Mouse (Mus musculus): ENCODE results near the gene Paox. TPM values are rescaled to one million over a fixed set of nuclear protein-coding genes. Genes with fewer than 3 reads are reported as not detected.

Gene Paox
- polyA plus RNA-seq (2014; fragmentation: Nextera tagmentation; extraction: Ambion mirVana): 12.4 and 13.0 TPM in 2 replicates

DNA sequence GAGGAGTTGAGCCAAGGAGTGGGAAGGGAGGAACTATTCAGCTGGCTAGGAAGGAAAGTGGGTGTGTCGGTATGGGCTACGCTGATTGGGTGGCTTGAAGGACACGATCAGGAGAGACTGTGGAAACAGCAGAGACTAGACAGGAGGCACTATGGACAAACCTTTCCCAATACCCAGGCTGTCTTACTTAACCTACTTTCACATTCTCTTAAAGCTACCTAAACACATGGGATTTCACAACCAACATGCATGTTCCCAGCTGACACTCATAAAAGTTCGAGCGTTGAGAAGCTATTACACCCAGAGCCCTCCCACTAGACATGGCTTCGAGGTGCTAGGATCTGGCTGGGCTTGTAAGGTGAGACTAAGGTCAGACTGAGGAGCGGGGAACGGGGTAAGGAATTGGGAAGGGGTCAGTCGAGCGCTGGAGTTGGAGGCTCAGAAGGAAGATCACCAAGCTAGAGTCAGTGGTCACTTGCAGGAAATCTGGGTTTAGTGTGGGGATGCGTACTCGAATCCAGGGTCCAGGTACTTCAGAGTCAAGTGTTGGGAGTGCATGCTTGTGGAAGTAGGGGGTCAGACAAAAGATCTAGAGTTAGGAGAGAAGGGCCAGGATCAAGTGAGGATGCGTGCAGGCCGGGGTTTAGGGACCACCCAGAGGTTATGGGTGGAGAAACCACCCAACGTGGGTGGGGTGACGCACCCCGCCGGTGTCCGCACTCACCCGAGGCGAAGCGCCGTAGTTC lies at the start of gene Paox:
TSS of gene Paox (plus strand) at position 217 of the 746 bp plus-strand sequence.
- Histone ChIP-seq H3K27ac (ENCODE audit: low read depth, low read length) (0 out of 2 replicates have a peak within 1 kb of the TSS, but pooled peaks have one; percentile 3), H3K9ac (ENCODE audit: low read length) (peak within 1 kb of the TSS; percentile 80), H3K4me2 (ENCODE audit: low read depth, low read length, severe bottlenecking) (peak within 1 kb of the TSS; percentile 68), H3K4me1 (replicated peaks; ENCODE audit: control insufficient read depth, insufficient read depth, low read length) (no peaks in the 10 kb centered on the region), H3K27me3 (ENCODE audit: control insufficient read depth, insufficient read depth, low read length) (no peaks in the 10 kb centered on the region), H3K36me3 (ENCODE audit: control insufficient read depth, insufficient read depth, low read length) (peaks cover 3% of the 10 kb centered on the region; the same call in 1 of the 2 replicates), H3K9me3 (ENCODE audit: control insufficient read depth, low read length) (no peaks in the 10 kb centered on the region), H3K4me3 (ENCODE audit: low read depth, low read length) (peak within 1 kb of the TSS; percentile 56)
- ATAC-seq (replicated peaks; ENCODE audit: low FRiP score) (peak; percentile 72), DNase-seq (ENCODE audit: low spot score) (no peak)
- 3% methylated on average over 23 of the region's 23 CpGs for whole genome bisulfite sequencing

GRCm38 (mm10) chr7:140067397-140067796 lies 48.2 kb upstream of the Paox start:
- H3K27me3 ChIP-seq (ENCODE audit: control insufficient read depth, insufficient read depth, low read length): peaks cover 37% of the 10 kb centered on the region
- no peak overlapping the region for H3K9ac ChIP-seq (ENCODE audit: low read length)
- H3K36me3 ChIP-seq (ENCODE audit: control insufficient read depth, insufficient read depth, low read length): no peaks in the 10 kb centered on the region
- ATAC-seq (replicated peaks; ENCODE audit: low FRiP score) (no peak), DNase-seq (ENCODE audit: low spot score) (no peak)
- 75% methylated on average over 6 of the region's 6 CpGs for WGBS
- no peaks in the 10 kb centered on the region; the same call in 1 of the 2 replicates for H3K4me1 ChIP-seq (replicated peaks; ENCODE audit: control insufficient read depth, insufficient read depth, low read length)
- no peaks in the 10 kb centered on the region for H3K9me3 ChIP-seq (ENCODE audit: control insufficient read depth, low read length)
- no peak overlapping the region for H3K4me3 ChIP-seq (ENCODE audit: low read depth, low read length)
- H3K27ac ChIP-seq (ENCODE audit: low read depth, low read length): no peak overlapping the region
- H3K4me2 ChIP-seq (ENCODE audit: low read depth, low read length, severe bottlenecking): no peak overlapping the region

- no peak overlapping the region for H3K4me3 ChIP-seq (ENCODE audit: low read depth, low read length)
- H3K4me2 ChIP-seq (ENCODE audit: low read depth, low read length, severe bottlenecking): peak overlapping the region; percentile 36; the same call in 1 of the 2 replicates
- no peaks in the 10 kb centered on the region for H3K36me3 ChIP-seq (ENCODE audit: control insufficient read depth, insufficient read depth, low read length)
- H3K27ac ChIP-seq (ENCODE audit: low read depth, low read length): no peak overlapping the region
- ATAC-seq (replicated peaks; ENCODE audit: low FRiP score) (no peak), DNase-seq (ENCODE audit: low spot score) (no peak)
- H3K27me3 ChIP-seq (ENCODE audit: control insufficient read depth, insufficient read depth, low read length): peaks cover 22% of the 10 kb centered on the region
- peak overlapping the region; percentile 33 for H3K9ac ChIP-seq (ENCODE audit: low read length)
- WGBS: 32% methylated on average over 38 of the region's 39 CpGs
- H3K9me3 ChIP-seq (ENCODE audit: control insufficient read depth, low read length): no peaks in the 10 kb centered on the region
- no peaks in the 10 kb centered on the region for H3K4me1 ChIP-seq (replicated peaks; ENCODE audit: control insufficient read depth, insufficient read depth, low read length)
These were observed 45.4 kb upstream of the Paox start for GRCm38 (mm10) chr7:140070042-140070711.

GRCm38 (mm10) chr7:140077698-140078097 lies 37.9 kb upstream of the Paox start:
- no peak overlapping the region for H3K27ac ChIP-seq (ENCODE audit: low read depth, low read length)
- H3K4me2 ChIP-seq (ENCODE audit: low read depth, low read length, severe bottlenecking): no peak overlapping the region
- no peak overlapping the region for H3K4me3 ChIP-seq (ENCODE audit: low read depth, low read length)
- no peaks in the 10 kb centered on the region for H3K9me3 ChIP-seq (ENCODE audit: control insufficient read depth, low read length)
- WGBS: 81% methylated on average over 6 of the region's 6 CpGs
- peaks cover 18% of the 10 kb centered on the region for H3K27me3 ChIP-seq (ENCODE audit: control insufficient read depth, insufficient read depth, low read length)
- ATAC-seq (replicated peaks; ENCODE audit: low FRiP score) (no peak), DNase-seq (ENCODE audit: low spot score) (no peak)
- H3K4me1 ChIP-seq (replicated peaks; ENCODE audit: control insufficient read depth, insufficient read depth, low read length): peaks cover 22% of the 10 kb centered on the region
- H3K36me3 ChIP-seq (ENCODE audit: control insufficient read depth, insufficient read depth, low read length): no peaks in the 10 kb centered on the region
- no peak overlapping the region for H3K9ac ChIP-seq (ENCODE audit: low read length)

- WGBS: 5% methylated on average over 5 of the region's 5 CpGs
These were observed 36.9 kb upstream of the Paox start for GRCm38 (mm10) chr7:140078711-140079110.

DNA sequence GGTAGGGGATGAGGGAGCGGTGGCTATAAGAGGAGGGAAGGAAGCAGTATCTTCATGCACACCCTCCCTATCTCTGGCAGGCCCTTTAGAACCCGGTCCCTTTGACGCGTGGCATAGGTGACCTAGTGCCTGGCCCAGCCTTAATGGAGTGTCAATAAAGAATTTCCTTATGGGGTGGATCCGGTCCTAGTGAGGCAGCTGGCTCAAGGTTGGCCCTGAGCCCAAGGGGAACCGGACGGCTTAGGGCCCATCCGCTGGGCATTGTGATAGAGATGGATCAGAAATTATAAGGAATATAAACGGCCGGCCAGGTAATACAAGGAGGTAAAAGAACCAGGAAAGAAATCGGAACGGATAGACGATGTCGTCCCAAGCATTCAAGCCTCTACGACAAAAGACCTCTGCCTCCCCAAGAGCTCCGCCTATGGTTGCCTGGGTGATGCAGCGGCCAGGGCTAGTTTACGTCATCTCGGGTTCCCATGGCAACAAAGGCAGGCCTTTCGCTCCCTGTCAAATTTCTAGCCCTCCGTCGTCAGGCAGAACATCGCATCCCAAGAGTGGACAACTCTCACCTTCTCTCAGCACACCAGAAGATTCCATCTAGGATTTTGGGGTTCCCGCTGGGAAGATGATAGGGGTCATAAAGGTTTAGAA lies 35.0 kb upstream of the Paox start:
- no peaks in the 10 kb centered on the region for H3K9me3 ChIP-seq (ENCODE audit: control insufficient read depth, low read length)
- peak overlapping the region; percentile 50 for H3K9ac ChIP-seq (ENCODE audit: low read length)
- H3K27ac ChIP-seq (ENCODE audit: low read depth, low read length): no peak overlapping the region
- DNase-seq (ENCODE audit: low spot score): peak; percentile 91
- ATAC-seq (replicated peaks; ENCODE audit: low FRiP score): peak; percentile 85
- peaks cover 18% of the 10 kb centered on the region for H3K27me3 ChIP-seq (ENCODE audit: control insufficient read depth, insufficient read depth, low read length)
- H3K36me3 ChIP-seq (ENCODE audit: control insufficient read depth, insufficient read depth, low read length): no peaks in the 10 kb centered on the region
- peak overlapping the region; percentile 32 for H3K4me3 ChIP-seq (ENCODE audit: low read depth, low read length)
- H3K4me1 ChIP-seq (replicated peaks; ENCODE audit: control insufficient read depth, insufficient read depth, low read length): peaks cover 22% of the 10 kb centered on the region
- peak overlapping the region; percentile 71 for H3K4me2 ChIP-seq (ENCODE audit: low read depth, low read length, severe bottlenecking)
- WGBS: 5% methylated on average over 24 of the region's 24 CpGs

More at GRCm38 (mm10) chr7:140078711-140079110, 36.9 kb upstream of the Paox start:
- Histone ChIP-seq H3K27me3 (ENCODE audit: control insufficient read depth, insufficient read depth, low read length) (peaks cover 18% of the 10 kb centered on the region), H3K9ac (ENCODE audit: low read length) (no peak overlapping the region), H3K4me1 (replicated peaks; ENCODE audit: control insufficient read depth, insufficient read depth, low read length) (peaks cover 22% of the 10 kb centered on the region), H3K9me3 (ENCODE audit: control insufficient read depth, low read length) (no peaks in the 10 kb centered on the region), H3K4me2 (ENCODE audit: low read depth, low read length, severe bottlenecking) (no peak overlapping the region), H3K36me3 (ENCODE audit: control insufficient read depth, insufficient read depth, low read length) (no peaks in the 10 kb centered on the region), H3K4me3 (ENCODE audit: low read depth, low read length) (no peak overlapping the region), H3K27ac (ENCODE audit: low read depth, low read length) (no peak overlapping the region)
- ATAC-seq (replicated peaks; ENCODE audit: low FRiP score) (no peak), DNase-seq (ENCODE audit: low spot score) (peak; percentile 87)

- no peaks in the 10 kb centered on the region for H3K9me3 ChIP-seq (ENCODE audit: control insufficient read depth, low read length)
- DNase-seq (ENCODE audit: low spot score) (no peak), ATAC-seq (replicated peaks; ENCODE audit: low FRiP score) (peak; percentile 11; the same call in 1 of the 2 replicates)
- H3K27ac ChIP-seq (ENCODE audit: low read depth, low read length): no peak overlapping the region
- H3K36me3 ChIP-seq (ENCODE audit: control insufficient read depth, insufficient read depth, low read length): no peaks in the 10 kb centered on the region
- WGBS: 11% methylated on average over 20 of the region's 20 CpGs
- peaks cover 18% of the 10 kb centered on the region for H3K27me3 ChIP-seq (ENCODE audit: control insufficient read depth, insufficient read depth, low read length)
- H3K9ac ChIP-seq (ENCODE audit: low read length): peak overlapping the region; percentile 2
- H3K4me1 ChIP-seq (replicated peaks; ENCODE audit: control insufficient read depth, insufficient read depth, low read length): peaks cover 22% of the 10 kb centered on the region
- peak overlapping the region; percentile 32 for H3K4me3 ChIP-seq (ENCODE audit: low read depth, low read length)
- peak overlapping the region; percentile 71; the same call in 1 of the 2 replicates for H3K4me2 ChIP-seq (ENCODE audit: low read depth, low read length, severe bottlenecking)
These were observed 34.0 kb upstream of the Paox start for GRCm38 (mm10) chr7:140081408-140082241.

DNA sequence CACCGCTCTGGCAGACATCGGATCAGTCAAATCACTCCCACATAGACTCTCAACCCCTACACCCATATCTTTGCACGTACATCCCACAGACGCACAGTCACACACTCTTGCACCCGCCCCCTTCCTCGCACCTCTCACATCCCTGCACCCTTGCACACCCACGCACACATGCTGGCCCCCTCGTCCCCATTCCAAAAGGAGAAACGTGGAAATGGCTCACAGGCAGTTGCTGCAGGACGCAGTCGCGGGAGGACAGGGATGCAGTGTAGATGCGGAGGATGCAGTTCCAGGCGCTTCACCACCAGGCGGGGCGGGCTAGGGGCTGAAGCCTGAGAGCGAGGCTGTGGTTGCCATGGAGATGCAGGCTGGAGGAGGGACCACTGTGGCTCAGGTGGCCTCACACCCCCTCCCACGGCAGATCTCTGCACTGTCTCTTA lies 33.3 kb upstream of the Paox start, which contains the start of gene Caly:
TSS of gene Caly (minus strand) at position 307 of the 437 bp plus-strand sequence.
- H3K27ac ChIP-seq (ENCODE audit: low read depth, low read length): no peak within 1 kb of the TSS
- peaks cover 18% of the 10 kb centered on the region for H3K27me3 ChIP-seq (ENCODE audit: control insufficient read depth, insufficient read depth, low read length)
- WGBS: 4% methylated on average over 18 of the region's 18 CpGs

More for the DNA sequence above, 33.3 kb upstream of the Paox start, which contains the start of gene Caly:
- no peaks in the 10 kb centered on the region for H3K9me3 ChIP-seq (ENCODE audit: control insufficient read depth, low read length)
- DNase-seq (ENCODE audit: low spot score) (peak; percentile 90), ATAC-seq (replicated peaks; ENCODE audit: low FRiP score) (peak; percentile 67)
- H3K4me1 ChIP-seq (replicated peaks; ENCODE audit: control insufficient read depth, insufficient read depth, low read length): peaks cover 22% of the 10 kb centered on the region
- peak within 1 kb of the TSS; percentile 71 for H3K4me2 ChIP-seq (ENCODE audit: low read depth, low read length, severe bottlenecking)
- peak within 1 kb of the TSS; percentile 20; the same call in 1 of the 2 replicates for H3K9ac ChIP-seq (ENCODE audit: low read length)
- H3K4me3 ChIP-seq (ENCODE audit: low read depth, low read length): peak within 1 kb of the TSS; percentile 32
- no peaks in the 10 kb centered on the region for H3K36me3 ChIP-seq (ENCODE audit: control insufficient read depth, insufficient read depth, low read length)

All from forebrain, embryonic 11.5 days (tissue).